Mouse (Mus musculus) cerebellum, adult 11 months (tissue): Measurements from ENCODE around the gene Tub.

Source experiments
- DNase-seq: peaks from one replicate; pipeline ENCODE4 v3.0.0; 2022

Gene Tub

DNA sequence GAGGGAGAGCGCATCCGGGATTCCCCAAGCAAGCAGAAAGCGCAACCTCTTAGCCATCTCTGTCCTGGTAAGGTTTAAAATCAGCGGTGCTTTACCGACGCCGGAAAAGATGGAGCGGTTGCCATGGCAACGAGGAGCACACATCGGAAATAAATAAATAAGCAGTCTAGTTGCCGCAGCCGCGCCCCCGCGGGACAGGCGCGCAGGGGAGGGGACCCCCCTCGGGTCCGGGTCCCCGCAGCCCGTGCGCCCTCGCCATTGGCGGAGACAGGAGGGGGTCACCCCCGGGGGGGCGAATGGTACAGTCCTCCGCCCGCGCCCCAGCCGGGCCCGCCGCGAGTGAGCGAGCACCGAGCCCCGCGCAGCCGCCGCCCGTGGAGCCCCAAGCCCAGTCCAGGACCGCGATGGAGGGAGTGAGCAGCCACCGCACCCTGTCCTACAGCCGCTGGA is at the start of gene Tub:
Gene Tub, plus strand, starts transcription at position 27 of the 450 bp plus-strand sequence.
- peak; percentile 70 for DNase-seq

DNA sequence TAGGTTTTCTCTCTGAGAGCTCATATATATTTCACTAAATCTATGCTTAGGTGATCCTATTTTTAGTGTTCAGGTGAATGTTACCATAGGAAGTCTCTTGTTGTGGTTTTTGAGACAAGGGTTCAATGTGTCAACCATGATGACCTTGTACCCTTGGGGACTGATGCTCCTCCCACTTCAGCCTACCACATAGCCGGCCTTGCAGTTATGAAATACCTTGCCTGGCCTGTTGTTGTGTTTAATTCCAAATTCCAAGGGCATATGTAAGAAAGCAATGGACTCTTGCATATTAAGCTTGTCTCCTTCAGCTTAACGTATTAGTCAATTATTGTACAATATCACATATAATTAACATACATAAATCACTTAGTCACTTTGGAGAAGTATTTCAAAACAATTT is 46.2 kb upstream of the Tub start:
- DNase-seq, result no peak

DNA sequence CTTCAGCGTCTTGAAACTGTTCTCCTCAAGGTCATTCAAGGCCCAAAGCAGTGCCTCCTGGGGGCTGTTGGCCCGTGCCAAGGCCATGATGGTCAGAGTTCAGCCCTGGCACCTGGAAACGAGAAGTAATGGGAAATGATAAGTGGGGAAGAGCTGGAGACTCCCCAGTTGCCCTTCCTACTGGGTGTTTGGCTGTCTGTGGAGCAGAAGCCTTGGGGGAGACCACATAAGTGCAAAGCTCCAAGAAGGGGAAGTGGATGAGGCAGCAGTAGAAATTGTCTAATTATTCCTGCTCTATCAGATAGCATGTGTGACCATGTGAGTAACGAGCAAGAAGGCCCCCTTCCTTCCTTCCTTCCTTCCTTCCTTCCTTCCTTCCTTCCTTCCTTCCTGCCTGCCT is 23.1 kb upstream of the Tub start:
- no peak for DNase-seq

DNA sequence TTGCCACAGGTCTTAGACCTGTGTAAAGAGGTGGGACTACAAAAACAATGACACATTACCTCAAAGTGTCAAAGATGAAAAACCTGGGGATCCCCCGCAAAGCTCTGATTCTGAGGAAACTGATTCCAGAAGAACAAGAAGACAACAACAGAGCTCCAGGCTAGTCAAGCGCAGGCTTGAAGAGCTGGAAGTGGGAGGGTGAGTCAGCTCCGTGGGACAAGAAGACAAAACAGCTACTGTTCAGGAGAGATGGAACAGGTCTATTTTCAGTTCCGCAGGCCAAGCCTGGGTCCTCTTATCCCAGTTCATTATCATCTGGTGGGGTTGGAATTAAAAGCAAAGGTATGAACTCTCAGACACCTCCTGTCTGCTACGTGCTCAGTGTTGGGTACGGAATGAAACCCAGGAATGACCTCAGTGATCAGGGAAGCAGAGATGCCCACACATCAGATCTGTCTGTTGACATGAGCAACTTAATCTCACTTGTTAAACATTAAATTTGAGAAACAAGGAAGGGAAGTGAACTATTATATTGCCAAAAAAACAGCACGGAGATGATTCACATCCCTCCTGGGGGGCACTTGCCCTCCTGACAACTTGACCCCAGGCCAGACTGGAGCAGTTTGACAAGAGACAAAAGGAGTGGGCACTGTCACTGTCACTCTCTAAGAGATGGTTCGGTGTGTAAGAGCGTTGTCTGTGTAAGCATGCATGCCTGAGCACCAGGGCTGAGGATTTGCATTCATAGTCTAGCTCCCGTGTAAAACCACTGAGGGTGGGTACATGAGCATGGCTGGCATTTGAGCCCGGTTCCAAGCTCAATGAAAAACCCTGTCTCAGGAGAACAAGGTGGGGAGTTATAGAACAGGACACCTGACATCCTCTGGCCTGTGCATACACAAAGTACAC is 21.6 kb upstream of the Tub start:
- no peak for DNase-seq

DNA sequence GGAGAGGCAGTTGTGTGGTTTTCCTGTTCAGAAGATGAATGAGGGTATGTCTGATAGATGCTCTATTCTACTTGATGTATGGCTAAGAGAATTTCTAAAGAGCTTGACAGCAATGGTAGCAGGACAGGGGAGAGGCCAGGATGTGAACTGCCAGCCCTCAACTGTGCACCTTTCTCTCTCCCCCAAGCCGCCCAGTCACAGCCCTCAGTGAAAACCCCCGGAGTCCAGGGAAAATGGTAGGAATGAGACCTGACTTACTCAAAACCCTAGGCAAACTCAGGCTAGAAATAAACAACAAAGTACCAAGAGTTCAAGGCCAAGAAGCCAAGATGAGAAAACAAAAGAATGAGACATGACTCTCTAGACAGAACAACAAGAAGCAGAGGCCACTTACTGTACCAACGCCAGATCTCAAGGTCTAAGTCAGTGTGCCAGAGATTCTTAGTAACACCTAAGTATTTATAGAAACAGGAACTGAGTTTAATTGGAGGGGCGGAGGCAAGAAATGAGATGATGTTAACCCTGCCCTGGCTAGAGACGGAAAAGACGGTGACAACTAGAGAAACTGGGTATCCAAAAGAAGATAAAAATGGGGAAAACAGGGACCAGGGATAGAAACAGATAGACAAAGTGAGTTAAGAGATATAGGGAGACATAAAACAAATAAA is 20.3 kb upstream of the Tub start, which contains the start of gene Nlrp10:
Gene Nlrp10, minus strand, starts transcription at position 453 of the 668 bp plus-strand sequence.
- no peak for DNase-seq

DNA sequence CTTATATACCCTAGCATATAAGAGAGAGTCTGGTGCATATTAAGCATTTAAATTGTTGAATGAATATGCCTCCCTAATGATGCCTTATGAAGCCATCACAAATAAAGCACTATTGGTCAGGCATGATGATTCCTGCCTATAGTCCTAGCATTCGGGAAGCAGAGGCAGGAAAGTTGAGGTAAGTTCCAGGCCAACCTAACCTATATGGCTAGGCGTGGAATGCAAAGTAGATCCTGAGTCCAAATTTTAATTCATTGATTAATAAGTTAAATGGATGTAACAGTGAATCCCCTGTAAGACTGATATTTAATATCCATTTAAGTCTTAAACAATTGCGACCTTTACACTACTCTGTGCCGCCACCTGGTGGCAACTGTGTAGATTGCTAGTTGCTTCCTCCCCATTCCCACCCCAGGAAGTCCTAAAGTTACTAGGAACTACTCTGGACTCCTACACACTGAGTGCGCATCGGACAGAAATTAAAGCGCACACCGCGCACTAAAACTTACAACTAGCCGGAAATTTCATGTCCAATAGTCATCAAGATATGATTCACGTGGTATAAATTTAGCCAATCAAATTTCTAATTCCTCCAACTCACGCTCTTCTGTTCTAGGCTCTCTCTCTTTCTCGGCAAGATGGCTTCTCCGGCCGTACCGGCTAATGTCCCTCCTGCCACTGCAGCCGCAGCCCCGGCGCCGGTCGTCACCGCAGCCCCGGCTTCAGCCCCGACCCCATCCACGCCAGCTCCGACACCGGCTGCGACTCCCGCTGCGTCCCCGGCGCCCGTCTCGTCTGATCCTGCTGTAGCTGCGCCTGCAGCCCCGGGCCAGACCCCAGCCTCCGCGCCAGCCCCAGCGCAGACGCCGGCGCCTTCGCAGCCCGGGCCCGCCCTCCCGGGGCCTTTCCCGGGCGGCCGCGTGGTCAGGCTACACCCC is 16.1 kb upstream of the Tub start, which contains the start of gene Eif3f:
Gene Eif3f, plus strand, starts transcription at position 624 of the 938 bp plus-strand sequence.
- peak; percentile 96 for DNase-seq

DNA sequence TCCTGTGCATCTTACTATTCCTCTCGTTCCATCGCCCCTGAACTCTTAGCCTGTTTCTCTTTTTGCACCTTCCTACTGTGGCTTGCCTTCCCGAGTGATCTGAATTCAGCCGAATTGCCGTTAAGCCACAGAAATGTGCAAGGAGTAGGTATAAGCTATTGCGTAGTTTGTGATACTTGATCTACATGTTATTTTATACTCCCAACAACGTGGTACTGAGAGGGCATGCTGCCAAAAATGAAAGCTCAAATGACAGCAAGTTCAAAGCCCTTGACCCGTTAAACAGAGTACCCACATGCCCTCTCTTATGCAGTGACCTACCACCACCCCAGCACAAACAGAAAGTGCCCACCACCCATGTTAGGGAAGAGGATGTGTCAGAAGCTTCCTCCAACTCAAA is 15.3 kb upstream of the Tub start:
- no peak for DNase-seq

DNA sequence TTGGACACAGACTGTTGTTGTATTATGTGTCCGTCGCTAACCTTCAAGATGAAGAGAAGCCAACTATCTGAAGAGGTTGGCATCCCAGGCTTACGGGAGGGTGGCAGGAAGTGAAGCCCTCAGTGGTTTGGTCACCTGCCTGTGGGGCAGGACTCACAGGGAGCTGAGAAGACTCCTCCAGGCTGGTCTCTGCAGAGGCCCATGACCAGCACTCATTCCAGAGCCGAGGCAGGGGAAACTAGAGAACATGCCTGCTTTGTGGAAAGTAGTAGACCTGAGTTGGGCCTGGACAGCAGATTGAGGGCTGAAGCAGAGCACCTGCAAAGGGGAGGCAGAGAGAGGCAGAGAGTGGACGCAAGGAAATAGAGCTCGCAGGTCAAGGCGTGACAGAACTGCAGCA is 14.7 kb upstream of the Tub start:
- DNase-seq, result no peak

DNA sequence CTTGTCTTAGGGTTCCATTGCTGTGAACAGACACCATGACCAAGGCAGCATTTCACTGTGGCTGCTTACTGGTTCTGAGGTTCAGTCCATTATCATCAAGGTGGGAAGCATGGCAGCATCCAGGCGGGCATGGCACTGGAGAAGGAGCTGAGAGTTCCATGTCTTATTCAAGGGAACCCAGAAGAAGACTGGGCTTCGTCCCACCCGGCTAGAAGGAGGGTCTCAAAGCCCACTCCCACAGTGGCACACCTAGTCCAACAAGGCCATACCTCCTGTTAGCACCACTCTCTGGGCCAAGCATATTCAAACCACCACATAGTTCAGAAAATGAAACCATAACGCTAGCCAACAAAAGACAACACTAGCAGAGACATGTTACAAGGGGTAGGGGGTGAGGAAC is 13.5 kb upstream of the Tub start:
- no peak for DNase-seq

DNA sequence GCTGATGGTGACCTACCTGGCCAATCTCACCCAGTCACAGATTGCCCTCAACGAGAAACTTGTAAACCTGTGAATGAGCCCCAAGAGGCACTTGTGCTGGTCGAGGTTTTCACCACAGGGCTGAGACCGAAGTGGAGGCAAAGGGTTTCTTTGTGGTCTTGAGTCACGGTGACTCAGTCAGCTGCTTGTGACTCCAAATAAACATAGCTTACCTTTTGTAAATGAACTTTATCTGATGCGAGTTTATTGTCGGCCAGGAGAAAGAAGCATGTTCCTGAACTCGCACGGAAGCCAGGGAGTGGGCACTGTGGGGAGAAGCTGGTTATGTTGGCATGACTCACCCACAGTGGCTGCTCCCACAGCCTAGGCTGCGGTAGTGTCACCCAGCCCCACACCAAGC is 8.7 kb upstream of the Tub start:
- DNase-seq, result no peak

DNA sequence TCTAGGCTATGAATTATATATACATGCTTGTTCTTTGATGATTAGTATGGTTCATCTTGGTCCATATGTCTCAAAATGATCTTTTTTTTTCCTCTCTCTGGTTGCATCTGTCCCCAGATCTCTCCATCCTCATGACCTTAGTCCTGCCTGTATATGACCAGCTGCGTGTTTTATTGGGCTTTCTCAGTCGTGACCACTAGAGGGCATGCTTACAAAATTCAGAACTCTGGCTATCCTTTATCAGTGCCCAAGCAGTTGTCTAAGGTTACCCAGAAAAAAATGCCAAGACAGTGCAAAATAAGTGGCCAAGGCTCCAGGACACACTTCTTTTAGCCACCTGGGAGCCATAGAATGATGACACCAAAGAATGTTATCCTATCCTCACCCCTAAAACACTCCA is 6.1 kb upstream of the Tub start:
- DNase-seq, result peak; percentile 49

DNA sequence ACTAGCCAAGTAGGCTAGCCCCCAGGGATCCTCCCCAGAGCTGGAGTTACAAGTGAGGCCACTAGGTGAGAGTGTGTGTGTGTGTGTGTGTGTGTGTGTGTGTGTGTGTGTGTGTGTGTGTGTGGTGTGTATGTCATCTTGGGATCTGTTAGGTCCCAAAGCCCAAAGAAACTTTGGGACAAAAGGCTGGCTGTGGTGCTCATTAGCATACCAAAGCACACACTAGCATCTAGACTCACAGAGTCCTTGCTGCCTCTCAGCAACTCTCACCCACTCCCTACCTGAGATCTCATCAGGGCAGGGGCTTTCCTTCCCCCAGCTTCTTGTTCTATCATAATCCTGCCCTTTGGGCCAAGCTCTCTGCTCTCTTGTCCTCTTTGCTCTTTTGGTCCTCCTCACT is 1.5 kb upstream of the Tub start:
- no peak for DNase-seq

DNA sequence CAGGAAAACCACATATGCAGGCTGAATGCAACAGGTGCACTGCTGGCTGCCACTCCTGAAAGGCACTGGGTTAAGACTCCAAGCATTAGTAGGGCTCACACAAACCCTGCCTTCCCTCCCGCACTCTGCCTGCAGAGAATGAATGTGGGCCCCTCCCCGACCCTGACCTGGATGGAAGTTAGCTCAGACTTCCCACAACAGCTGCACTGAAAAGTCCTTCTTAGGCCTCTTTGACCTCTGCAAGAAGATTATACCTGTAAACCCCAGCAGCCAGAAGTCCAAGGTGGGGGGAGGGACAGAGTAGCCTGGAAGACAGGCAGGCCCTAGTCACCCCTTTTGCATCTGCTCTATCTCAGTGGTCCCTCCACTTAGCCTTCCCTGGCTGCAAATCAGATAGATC is 837 bp upstream of the Tub start:
- DNase-seq, result no peak

DNA sequence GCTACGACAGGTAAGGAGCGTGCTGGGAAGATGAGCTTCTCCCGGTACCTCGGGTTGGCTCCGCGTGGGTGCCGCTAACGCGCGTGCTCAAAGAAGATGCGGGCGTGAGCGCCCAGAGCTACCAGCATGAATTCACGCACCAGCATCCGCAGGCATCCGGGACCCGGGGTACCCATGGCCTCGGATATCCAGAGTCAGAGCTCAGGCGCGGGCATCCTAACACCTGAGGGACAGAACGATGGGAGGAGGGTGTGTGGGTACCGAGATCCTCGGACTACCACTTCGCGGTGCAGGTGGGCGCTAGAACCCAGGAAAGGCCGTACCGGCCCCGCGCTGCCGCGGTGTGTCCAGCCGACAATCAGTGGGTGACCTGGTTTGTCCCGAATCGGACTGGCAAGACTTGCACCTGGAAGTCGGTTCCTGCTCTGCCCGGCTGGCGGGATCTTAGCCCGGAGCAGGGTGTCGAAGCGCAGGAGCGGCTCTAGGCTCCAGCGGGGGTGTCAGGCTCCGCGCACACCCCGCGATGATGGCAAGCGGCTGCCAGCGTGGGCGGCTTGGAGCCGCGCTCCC is 709 bp downstream of the Tub start:
- peak; percentile 55 for DNase-seq

DNA sequence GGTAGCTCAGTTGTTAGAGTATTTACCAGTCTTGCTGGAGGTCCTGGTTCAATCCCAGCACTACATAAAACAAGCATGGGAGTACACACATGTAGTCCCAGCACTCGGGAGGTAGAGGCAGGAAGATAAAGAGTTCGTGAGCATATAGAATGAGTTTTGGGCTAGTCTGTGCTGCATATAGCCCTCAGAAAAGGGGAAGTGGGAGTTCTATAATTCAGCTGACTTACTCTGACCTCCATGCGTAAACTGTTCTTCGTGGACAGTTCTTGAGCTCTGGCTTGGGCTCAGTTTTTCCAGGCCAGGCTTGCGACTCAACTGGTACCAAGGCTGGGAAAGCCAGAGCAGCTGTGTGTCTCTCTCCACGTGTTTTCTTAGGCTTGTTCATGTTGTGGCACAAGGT is 2.7 kb downstream of the Tub start:
- no peak for DNase-seq

DNA sequence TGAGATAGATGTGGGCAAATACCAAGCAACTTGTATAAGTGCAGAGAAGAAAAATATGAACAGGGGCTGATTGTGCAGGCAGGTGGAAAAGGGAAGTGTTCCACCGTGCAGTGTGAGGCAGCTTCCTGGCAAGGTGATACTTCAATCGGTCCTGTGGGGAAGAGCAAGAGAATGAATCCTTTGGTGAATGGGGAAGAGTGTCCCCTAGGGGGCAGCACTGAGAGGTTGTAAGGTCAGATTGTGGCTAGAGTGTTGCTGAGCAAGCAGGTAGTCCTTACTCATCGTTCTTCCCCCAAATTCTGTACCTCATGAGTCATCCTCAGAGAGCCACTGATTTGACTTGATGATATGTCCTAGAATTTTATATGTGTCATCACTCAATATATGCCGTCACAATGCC is 4.0 kb downstream of the Tub start:
- no peak for DNase-seq

DNA sequence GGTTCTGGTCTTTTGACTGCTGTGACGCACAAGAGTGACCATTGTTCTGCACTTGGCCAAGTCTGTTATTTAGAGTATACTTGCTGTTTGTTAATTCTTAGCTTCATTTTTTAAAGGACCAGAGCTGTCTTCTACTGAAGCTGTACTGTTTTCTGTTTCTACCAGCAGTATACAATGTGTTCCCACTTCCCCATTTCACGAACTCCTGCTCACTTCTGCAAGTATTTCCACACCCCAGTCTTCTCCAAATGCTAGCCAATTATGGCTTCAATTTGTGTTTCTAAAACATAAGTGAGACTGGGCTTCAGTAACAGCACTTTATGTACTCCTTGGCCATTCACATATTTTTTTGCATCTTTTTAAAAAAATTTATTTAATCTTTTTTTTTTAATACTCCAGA is 7.6 kb downstream of the Tub start:
- DNase-seq, result no peak

DNA sequence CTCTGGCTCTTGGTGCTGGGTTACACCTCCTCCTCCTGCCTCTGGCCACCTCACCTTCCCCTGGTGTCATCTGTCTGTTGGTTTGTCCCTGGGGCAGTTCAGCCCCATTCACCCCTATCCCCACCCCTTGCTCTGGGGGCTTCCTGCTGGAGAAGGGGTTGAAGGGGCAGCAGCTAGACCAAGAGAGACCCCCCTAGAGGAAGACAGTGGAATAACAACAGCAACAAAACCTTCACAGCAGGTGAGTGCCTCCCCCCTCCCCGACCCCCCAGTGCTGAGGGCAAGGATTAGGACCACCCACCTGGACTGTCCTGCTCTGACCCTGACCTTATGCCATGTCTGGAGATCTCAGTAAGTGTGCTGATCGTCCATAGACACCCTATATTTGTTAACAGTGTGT is 15.8 kb downstream of the Tub start:
- no peak for DNase-seq

DNA sequence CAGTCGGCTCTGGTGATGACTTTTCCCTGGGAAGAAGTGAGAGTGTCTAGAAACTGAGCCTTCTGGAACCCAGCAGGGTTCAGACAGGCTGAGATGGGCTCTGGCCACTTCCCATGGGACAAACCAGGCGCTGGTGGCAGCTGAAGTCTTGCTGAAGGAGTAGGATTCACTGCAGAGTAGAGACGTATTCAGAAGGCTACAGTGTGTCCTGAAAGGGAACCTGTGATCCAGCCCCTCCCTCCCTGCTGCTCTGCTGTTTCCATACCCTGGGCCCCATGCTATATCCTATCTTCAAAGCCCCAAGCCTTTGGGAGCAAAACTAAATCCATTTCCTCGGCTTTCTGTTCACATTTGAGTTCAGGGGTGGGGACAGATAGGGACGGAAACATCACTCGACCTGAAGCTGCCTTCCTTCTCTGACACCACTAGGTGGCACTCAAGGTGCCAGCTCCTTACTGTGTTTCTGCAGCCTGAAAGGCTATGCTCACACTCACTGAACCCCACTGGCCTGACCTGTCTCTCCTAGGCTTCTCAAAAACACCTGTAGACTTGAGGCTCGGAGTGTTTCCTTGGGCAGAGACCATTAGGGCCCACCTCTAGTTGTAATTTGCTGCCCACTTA is 16.7 kb downstream of the Tub start:
- peak; percentile 69 for DNase-seq

DNA sequence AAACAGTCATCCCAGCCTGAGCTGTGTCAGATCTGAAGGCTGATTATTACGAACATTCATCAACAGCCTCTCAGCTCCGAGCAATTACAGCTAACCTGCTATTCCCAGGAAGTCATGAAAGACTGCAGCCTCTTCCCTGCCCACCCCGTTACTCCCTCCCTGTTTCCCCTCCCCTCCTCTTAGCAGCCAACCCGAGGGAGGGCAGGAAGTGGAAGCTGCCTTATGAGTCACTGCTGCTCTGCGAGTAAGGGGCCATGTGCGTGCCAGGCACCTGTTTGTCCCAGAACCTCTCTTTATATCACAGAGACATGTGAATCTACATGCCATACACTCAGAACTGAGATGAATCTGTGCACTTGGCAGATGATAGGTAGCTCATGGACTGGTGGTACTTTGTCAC is 18.1 kb downstream of the Tub start:
- DNase-seq, result no peak

DNA sequence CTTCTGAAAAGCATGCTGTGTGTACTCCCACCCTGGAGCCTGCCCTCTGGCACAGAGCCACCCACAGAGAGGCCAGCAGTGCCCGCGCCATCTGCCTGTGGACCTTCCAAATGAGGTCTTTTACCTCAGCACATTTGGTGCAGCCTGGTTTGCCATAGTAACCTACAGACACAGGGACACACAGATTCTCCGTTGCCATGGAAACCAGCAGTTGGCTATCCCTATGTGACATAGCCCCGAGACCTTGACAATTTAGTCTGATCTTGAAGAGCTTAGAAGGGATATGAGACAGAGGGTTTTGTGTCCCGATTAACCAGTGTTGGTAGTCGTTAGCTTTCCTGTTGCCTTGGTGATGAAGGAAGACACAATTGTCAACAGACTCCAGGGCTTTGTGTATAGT is 22.1 kb downstream of the Tub start:
- peak; percentile 67 for DNase-seq
